Mouse (Mus musculus): Measurements from ENCODE around the gene Cgnl1. TPM values are rescaled to one million over a fixed set of nuclear protein-coding genes. Genes with fewer than 3 reads are reported as not detected.

Gene Cgnl1
- total and polyA plus RNA-seq, 3 experiments: 0.03 TPM; not detected in 2

- no peaks in the 10 kb centered on the region for H3K79me2 ChIP-seq (replicated peaks; ENCODE audit: control insufficient read depth, extremely low read depth, insufficient read depth, poor library complexity, severe bottlenecking)
- H3K4me1 ChIP-seq (ENCODE audit: control insufficient read depth in 1 of 2, insufficient read depth in 2 of 2): no peaks in the 10 kb centered on the region
- no peaks in the 10 kb centered on the region for H3K9me3 ChIP-seq (replicated peaks; ENCODE audit: low read length)
- in situ Hi-C loops (cut with MboI; ENCODE audit: low pct_ligation_motif_present, low pct_unique_long_range_greater_than_20kb, low sequenced_read_pairs): no loop called here
- H3K27me3 ChIP-seq (replicated peaks): no peaks in the 10 kb centered on the region
- no peak overlapping the region for H3K27ac ChIP-seq (ENCODE audit: insufficient read depth, low read depth)
- H3K36me3 ChIP-seq (replicated peaks in 1 of 2; ENCODE audit: control insufficient read depth in 1 of 2, insufficient read depth in 1 of 2, low read length in 1 of 2): no peaks in the 10 kb centered on the region
- no peak overlapping the region for H3K9ac ChIP-seq (ENCODE audit: insufficient read depth, low read depth)
- TF ChIP-seq SMC3 (IDR thresholded peaks at IDR 0.05; ENCODE audit: low read depth, low read length) (peak; percentile 20; the same call in 1 of the 2 replicates), EP300 (IDR thresholded peaks at IDR 0.05; ENCODE audit: low read length) (no peak), HCFC1 (IDR thresholded peaks at IDR 0.05; ENCODE audit: low read depth, low read length) (no peak), MAZ (IDR thresholded peaks at IDR 0.05; ENCODE audit: low read depth, low read length) (no peak), JUN (IDR thresholded peaks at IDR 0.05; ENCODE audit: insufficient read depth, low read depth, low read length) (no peak), ELF1 (IDR thresholded peaks at IDR 0.05; ENCODE audit: low read depth, low read length) (no peak), RAD21 (IDR thresholded peaks at IDR 0.05; ENCODE audit: low read depth, low read length) (peak; percentile 33), BHLHE40 (IDR thresholded peaks at IDR 0.05; ENCODE audit: low read depth, low read length) (no peak), CTCF (conservative IDR thresholded peaks at IDR 0.05 in 1 of 2, IDR thresholded peaks at IDR 0.05 in 1 of 2; ENCODE audit: low read depth in 2 of 2, low read length in 2 of 2) (peak in 1 of 2 experiments; percentile 51; a peak in 2 of 4 replicates), USF2 (conservative IDR thresholded peaks at IDR 0.05; ENCODE audit: low read depth, low read length) (no peak), MYC (IDR thresholded peaks at IDR 0.05; ENCODE audit: low read depth, low read length) (no peak), UBTF (IDR thresholded peaks at IDR 0.05; ENCODE audit: low read depth, low read length) (no peak), MAX (IDR thresholded peaks at IDR 0.05; ENCODE audit: low read length) (no peak), MEF2A (IDR thresholded peaks at IDR 0.05; ENCODE audit: borderline replicate concordance, low read depth, low read length) (no peak)
- no peak overlapping the region for H3K4me2 ChIP-seq (ENCODE audit: insufficient read depth, low read depth, poor library complexity, severe bottlenecking)
- no peak for DNase-seq (ENCODE audit: extremely low read depth)
- dilution Hi-C loops (cut with MboI; ENCODE audit: extremely low pct_ligation_motif_present, extremely low pct_unique_long_range_greater_than_20kb, low sequenced_read_pairs): no loop called here
- no peak overlapping the region for H3K4me3 ChIP-seq (replicated peaks in 1 of 3; ENCODE audit: low read depth in 2 of 3, low read length in 2 of 3, poor library complexity in 1 of 3)
Observed at GRCm38 (mm10) chr9:71812402-71812801, 41.0 kb upstream of the Cgnl1 start.

GRCm38 (mm10) chr9:71811404-71811803 is 40.0 kb upstream of the Cgnl1 start:
- Histone ChIP-seq H3K27me3 (replicated peaks) (no peaks in the 10 kb centered on the region), H3K9me3 (replicated peaks; ENCODE audit: low read length) (no peaks in the 10 kb centered on the region), H3K4me3 (replicated peaks in 1 of 3; ENCODE audit: low read depth in 2 of 3, low read length in 2 of 3, poor library complexity in 1 of 3) (no peak overlapping the region), H3K4me1 (ENCODE audit: control insufficient read depth in 1 of 2, insufficient read depth in 2 of 2) (no peaks in the 10 kb centered on the region), H3K4me2 (ENCODE audit: insufficient read depth, low read depth, poor library complexity, severe bottlenecking) (no peak overlapping the region), H3K79me2 (replicated peaks; ENCODE audit: control insufficient read depth, extremely low read depth, insufficient read depth, poor library complexity, severe bottlenecking) (no peaks in the 10 kb centered on the region), H3K9ac (ENCODE audit: insufficient read depth, low read depth) (no peak overlapping the region), H3K27ac (ENCODE audit: insufficient read depth, low read depth) (no peak overlapping the region), H3K36me3 (replicated peaks in 1 of 2; ENCODE audit: control insufficient read depth in 1 of 2, insufficient read depth in 1 of 2, low read length in 1 of 2) (no peaks in the 10 kb centered on the region)
- dilution Hi-C loops (cut with MboI; ENCODE audit: extremely low pct_ligation_motif_present, extremely low pct_unique_long_range_greater_than_20kb, low sequenced_read_pairs) (no loop called here), in situ Hi-C loops (cut with MboI; ENCODE audit: low pct_ligation_motif_present, low pct_unique_long_range_greater_than_20kb, low sequenced_read_pairs) (no loop called here)
- TF ChIP-seq PAX5 (IDR thresholded peaks at IDR 0.05; ENCODE audit: low read length) (no peak), TBP (conservative IDR thresholded peaks at IDR 0.05; ENCODE audit: low read depth, low read length) (no peak), MAFK (IDR thresholded peaks at IDR 0.05; ENCODE audit: insufficient replicate concordance, low read length) (no peak), CTCF (conservative IDR thresholded peaks at IDR 0.05 in 1 of 2, IDR thresholded peaks at IDR 0.05 in 1 of 2; ENCODE audit: low read depth in 2 of 2, low read length in 2 of 2) (no peak), MXI1 (IDR thresholded peaks at IDR 0.05; ENCODE audit: low read depth, low read length) (no peak), ZKSCAN1 (IDR thresholded peaks at IDR 0.05; ENCODE audit: borderline replicate concordance, low read depth, low read length) (no peak), POLR2AphosphoS2 (IDR thresholded peaks at IDR 0.05; ENCODE audit: low read depth, low read length) (no peak), USF2 (conservative IDR thresholded peaks at IDR 0.05; ENCODE audit: low read depth, low read length) (no peak), JUND (conservative IDR thresholded peaks at IDR 0.05; ENCODE audit: low read depth, low read length) (no peak)
- DNase-seq (ENCODE audit: extremely low read depth): no peak
